Mouse (Mus musculus) kidney, adult 11 months (tissue): Measurements from ENCODE around the gene Calm2.

Experiments used
- DNase-seq: peaks from one replicate; pipeline ENCODE4 v3.0.0; 2022

Calm2 gene

DNA sequence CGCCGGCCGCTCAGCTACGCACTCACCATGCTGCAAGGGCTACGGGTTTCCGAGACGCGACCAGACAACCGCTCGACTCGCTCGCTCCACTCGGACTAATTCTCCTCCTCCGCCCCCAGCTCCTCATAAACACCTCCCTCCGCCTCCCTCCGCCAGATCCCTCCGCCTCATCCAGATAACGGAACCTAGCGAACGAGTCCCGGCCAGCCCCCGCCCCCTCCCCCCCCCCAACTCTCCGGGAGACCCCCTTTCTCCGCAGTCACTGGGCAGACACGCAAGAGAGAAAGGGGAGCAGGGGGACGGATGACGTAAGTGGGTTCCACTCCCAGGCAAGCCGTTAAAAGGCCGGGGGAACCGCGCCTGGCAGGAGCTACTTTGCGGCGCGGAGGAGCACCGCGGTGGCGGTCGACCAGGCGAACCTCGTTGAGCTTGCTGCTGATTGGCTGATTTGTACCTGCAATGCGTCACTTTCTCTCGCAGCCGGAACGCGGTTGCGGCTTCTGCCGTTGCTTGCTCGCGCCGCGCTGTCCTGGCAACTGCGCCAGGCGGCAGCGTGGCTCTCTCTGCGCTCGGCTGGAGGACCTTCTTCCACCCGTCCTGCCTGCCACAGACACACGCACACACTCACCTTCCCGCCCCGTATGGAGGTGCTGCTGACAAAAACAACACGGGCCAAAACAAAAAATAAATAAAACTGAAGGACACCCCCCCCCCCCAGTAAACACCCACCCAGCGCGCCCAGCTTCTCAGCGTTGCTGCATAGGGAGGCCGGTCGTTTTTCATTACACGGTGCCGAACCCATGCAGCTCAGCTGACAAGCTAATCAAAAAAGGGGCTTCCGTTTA, at the start of gene Calm2:
Calm2 (minus strand) TSS at position 169 of the 845 bp plus-strand sequence.
- peak; percentile 97 for DNase-seq

DNA sequence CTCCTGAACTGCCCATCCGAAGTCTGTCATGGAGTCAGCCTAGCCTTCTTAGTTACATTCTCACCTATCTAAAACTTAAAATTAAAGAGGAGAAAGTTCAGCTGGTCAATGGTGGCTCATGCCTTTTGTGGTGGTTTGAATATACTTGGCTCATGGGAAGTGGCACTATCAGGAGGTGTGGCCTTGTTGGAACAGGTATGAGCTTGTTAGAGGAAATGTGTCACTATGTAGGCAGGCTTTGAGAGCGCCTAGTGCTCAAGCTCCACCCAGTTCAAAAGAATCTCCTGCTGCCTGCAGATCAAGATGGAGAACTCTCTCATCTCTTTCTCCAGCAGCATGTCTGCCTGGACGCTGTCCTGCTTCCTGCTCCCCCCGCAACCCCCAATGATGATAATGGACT, 48.8 kb upstream of the Calm2 start:
- no peak for DNase-seq

DNA sequence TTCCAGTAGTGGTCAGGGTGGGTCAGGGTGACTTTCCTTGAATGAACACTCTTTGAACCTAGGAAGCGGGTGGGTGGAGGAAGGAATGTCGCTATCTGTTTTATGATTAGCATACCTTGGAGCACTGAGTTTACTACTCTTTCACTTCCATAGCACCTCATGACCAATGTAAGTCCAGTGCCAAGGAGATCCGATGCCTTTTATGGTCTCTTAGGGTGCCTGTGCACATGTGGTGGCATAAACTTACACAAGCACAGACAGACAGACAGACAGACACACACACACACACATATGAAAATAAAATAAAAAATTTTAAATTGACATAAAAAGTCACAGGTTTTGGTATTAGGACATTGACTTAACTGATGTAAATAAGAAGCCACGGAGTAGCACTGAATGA, 47.6 kb upstream of the Calm2 start:
- no peak for DNase-seq

DNA sequence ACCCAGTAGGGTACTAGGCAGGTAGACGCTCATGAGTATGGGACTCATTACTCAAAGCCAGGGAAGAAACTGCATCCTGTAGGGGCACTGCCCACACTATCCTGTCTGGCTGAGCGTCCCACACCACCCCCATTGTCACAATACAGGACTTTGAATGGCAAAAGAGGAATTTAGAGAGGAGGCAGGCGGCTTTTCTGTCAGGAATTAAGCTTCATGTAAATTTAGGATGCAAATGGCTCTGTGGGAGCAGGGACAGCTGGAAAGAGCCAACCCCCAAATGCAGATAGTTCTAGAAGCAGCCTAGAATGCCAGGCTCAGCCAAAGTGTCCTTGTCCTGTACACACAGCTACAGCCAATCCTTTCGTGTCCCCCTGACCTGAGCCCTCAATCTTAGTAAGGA, 45.6 kb upstream of the Calm2 start:
- no peak for DNase-seq

DNA sequence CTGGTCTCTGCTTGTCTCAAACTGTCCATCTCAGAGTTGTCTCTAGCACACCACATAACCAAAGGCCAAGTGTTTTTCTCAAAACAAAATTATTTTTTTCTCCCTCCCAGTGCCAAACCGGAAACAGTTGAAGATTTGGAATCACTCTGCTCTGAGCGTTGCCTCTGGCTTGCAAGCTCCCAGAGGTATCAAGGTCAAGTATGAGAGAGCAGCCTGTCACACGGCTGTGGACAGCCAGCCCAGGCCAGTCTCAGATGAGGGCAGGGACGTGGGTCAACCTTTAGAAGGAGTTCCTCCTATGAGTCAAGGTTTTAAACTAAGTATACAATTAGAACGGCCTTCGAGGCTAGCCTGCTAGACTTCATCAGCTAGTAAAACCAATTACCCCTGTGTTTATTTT, 43.6 kb upstream of the Calm2 start:
- peak; percentile 53 for DNase-seq

DNA sequence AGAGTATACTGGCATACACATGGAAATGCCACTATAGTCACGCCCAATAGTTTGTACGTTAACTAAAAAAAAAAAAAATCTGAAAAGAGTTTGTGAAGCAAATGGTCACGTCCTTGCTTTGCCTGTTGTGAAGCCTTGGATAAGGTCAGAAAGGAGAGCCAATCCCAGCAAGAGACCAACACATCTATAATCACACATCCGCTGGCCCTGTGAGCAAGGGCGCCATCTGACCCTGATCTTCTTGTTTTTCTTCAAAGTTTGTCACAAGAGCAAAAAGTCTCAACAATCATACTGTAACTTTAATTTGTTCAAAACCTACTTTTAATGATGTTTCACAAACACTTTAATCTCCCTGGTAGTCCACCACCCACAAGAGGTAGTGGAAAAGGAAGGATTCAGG, 39.0 kb upstream of the Calm2 start:
- DNase-seq: no peak

DNA sequence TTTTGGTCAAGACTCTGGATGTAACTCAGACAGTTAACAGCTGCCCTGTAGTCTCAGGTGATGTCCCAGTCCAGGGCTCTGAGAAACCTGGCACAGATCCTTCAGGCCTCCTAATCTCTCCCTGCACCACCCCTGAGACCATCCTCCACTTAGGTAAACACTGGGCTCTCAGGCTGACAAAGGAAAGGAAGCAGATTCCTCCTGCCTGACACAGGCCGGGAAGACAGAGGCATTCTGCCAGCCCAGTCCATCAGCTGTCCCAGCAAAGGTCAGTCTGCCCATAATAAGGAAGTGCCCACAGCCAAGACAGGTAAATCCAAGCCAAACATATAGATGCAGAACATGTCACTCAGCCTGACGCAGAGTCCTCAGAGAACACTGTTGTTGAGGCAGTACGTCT, 36.1 kb upstream of the Calm2 start:
- DNase-seq: no peak

DNA sequence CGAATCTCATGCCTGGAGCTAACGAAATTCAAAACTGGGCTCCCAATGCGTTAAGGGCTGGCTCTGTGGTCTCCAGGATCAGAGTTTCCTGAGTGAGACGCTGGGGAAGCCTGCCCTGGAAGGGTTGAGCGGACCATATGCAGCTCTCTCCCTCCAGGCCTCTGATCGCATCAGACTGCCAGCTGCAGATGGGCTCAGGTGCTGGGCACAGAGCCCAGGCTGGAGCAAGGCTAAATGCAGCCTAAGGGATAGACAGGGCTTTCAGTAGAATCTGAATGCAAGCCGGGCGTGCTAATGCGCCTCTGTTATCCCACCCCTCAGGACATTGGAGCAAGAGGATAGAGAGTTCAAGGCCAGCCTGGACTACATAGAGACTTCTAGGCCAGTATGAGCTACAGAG, 31.8 kb upstream of the Calm2 start:
- no peak for DNase-seq

DNA sequence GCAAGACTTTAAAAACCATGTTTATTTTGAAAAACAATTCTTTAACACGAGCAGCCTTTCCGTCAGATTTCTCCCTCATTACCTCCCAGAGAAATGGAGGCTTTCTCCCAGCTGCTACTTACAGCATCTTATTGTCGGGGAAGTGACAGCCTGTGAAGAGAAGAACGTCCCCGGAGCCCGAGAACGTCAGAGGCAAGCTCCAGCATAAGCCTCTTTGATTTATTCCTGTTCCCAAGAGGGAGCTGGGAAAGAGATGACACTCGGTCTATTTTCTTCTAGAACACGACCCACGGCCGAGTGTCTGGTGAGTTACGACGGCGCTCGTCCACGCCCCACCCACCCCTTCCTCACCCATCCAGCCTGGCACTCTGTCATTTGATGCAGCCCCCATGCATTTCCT, 30.9 kb upstream of the Calm2 start:
- no peak for DNase-seq

DNA sequence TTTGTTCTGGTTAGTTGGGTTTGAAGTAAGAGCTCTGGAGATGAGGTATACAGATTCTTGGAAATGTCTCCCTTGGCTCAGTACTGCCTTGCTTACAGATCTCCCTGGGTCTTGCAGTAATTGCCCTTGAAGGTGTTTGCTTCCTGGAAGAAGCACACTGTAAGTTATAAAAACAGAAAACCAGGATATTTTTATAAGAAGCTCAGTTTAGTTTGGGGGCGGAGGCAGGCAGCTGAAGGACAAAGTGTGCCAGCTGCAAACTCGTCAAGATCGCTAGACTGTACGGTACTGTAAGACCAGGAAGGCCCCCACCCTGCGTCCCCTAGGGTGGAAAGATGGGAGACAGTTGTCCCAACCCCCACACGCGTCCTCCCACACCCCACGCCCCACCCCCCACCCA, 28.6 kb upstream of the Calm2 start:
- DNase-seq: no peak

DNA sequence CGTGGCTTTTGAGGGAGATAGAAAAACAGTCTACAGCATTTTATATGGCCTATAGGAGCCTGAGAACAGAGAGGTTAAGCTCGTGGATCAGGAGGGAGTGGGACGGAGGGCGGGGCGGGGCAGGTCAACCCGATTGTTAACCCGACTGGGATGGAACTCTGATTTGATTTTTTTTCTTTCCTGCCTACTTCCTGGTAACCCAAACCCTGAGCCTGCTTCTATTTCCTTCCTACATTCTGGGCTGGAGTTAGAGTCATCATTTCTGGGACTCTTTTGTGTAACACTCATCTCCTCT, 27.7 kb upstream of the Calm2 start:
- no peak for DNase-seq

DNA sequence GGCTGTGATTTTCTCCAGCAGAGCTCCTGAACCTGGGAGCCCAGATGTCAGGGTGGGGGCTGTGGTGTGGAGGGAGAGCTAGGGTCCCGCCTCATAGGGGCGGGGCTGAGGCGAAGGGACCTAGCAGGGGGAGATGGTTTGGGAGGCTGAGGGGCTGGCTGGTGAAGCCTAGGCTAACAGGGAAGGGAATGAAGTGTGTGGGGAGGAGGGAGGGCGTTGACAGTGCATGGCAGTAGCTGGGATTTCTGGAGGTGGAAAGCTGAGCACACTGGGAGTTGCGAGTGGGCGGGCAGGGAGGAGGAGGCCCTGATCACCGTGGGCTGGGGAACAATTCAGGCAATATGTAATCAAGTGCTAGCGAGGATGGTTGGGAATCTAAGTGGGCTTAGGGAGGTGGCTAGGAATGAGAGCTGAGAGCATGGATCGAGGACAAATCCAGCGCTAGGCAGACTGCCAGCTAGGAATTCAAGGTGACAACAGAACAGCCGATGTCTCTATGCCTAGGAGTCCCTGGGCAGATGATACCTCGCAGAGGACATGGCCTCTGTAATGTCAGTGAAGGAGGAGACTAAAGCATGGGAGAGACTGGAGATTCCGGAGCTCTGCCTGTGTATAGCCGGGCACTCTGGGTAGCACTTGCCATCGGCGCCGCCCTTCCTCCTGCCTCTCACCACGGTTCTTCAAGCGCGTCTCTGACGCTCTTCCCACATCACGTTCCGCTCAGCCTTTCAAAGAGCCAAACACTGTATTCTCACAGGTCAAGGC, 27.2 kb upstream of the Calm2 start:
- peak; percentile 15 for DNase-seq

DNA sequence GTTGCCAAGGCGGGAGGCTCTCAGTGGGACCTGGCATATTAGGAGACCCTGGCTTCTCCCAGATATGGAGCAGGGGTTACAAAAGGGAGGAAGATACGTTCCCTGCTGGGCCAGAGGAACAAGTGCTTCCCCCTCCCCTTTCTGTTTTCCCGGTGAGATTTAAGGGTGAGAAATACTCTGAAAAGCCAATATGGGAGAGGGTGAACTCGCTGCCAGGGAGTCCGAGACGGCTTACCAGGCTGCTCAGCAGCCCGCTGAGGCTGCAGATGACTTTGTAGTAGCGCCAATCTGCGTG, 26.7 kb upstream of the Calm2 start:
- DNase-seq: no peak

DNA sequence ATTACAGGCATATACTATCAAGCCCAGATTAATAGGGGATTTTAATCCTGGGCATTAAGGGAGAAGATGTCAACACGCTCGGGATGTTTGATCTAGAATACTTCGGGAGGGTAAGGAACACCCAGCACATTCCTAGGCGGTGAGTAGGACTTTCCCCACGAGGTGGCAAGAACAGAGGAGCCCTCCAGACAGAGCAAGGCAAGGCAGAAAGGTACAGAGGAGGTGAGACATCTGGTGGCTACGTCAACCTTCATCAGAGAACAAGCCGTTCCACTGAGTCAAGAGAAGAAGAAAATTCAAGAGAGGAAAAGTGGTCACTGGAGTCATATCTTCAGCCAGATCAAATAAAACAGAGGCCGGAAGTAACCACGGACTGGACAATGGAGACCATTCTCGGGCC, 26.1 kb upstream of the Calm2 start:
- DNase-seq: no peak

DNA sequence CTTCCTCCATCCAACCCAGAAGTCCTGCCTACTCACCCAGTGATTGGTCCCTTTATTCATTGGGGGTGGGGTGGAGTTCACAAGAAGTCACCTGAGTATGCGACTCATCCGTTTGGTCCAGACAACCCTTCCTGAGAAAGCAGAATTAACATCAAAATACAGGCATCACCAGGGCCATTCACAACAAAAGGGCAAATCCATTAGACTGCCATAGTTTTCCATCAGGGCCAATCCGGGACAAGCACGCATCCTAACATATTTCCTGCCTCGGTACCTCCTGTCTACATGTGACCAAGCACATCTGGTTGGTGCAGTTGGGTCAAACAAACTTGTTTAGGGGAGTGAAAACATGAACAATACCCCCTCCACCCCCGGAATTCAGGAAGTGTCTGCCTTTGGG, 24.9 kb upstream of the Calm2 start:
- no peak for DNase-seq

DNA sequence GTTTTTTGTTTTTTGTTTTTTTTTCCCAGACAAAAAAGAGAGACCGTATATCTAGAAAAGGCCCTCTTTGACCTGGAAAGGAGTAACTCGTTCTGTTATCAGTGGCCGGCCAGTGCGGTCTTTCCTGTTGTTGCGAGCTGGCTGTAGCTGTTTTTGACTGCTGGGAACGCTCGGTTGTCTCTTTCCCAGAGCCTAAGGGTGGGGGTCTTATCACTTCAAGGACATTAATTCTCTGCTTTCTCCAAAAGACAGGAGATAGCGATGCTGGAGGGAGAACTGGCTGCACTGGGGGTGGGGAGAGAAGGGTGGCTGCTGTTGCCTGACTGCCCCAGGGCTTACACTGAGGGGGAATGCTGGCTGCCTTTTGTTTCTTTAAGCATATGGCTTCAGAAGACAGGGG, 24.1 kb upstream of the Calm2 start:
- DNase-seq: no peak

DNA sequence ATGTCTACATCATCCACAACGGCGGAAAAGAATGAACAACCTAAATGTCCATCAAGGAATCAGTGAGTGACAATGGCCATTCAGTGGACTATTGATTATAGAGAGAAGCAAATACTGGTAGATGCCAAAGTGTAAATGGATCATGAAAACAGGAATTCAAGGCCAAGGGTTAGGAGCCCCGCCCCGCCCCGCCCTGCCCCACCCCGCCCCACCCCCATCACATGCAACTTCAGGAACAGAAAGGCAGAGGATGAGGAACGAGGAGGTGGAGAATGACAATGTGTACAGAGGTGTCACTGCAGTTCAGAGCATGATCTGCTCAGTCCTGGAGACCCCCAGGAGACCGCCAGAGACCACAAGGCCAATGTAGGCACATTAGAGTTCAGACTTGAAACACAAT, 23.5 kb upstream of the Calm2 start:
- DNase-seq: no peak

DNA sequence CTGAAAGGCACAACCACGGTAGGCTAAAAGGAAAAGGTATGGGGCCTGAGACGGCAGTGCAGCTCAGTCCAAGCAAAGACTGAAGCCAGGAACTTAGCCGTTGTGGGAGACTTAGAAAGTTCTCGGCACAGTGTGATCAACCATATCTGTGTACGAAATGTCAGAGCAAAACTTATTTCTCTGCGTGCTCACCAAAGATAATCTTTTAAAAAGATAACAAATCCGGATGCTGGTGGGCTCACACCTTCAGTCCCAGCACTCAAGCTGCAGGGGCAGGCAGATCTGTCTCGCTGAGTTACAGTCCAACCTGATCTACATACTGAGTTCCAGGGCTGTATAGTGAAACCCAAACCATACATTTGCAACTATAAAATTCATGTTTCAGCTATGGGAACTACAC, 22.7 kb upstream of the Calm2 start:
- no peak for DNase-seq

DNA sequence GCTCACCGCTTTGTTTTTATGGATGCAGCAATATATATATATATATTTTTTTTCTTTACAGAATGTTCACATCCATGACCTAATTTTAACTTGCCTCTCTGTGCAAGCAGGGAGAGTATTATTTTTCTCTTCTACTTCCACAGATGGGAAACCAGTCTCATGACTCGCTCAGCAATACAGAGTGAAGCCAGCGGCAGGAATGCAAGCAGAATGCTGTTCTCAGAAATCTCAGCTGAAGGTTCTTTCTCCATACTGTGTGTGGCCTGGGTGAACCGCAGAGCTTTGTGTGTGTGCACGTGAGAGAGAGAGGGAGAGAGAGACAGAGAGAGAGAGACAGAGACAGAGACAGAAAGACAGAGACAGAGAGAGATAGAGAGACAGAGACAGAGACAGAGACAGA, 21.9 kb upstream of the Calm2 start:
- no peak for DNase-seq

DNA sequence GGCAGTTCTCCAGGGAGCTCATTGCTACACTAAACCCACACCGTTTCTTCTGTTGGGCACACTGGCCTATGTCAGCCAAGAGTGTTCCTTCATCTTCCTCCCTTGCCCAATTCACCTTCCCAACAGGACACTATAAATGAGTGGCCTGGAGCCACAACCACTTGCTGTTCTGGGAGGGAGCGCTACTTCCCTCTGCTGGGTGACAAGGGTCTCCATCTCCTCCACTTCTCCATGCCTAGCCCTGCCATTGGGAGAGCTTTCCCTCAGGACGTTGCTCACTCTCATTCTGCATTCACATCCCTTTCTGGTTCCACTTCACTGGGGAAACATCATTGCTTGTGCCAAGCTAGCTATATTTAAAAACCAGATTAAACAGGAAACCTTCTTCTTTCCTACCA, 14.8 kb upstream of the Calm2 start:
- no peak for DNase-seq

DNA sequence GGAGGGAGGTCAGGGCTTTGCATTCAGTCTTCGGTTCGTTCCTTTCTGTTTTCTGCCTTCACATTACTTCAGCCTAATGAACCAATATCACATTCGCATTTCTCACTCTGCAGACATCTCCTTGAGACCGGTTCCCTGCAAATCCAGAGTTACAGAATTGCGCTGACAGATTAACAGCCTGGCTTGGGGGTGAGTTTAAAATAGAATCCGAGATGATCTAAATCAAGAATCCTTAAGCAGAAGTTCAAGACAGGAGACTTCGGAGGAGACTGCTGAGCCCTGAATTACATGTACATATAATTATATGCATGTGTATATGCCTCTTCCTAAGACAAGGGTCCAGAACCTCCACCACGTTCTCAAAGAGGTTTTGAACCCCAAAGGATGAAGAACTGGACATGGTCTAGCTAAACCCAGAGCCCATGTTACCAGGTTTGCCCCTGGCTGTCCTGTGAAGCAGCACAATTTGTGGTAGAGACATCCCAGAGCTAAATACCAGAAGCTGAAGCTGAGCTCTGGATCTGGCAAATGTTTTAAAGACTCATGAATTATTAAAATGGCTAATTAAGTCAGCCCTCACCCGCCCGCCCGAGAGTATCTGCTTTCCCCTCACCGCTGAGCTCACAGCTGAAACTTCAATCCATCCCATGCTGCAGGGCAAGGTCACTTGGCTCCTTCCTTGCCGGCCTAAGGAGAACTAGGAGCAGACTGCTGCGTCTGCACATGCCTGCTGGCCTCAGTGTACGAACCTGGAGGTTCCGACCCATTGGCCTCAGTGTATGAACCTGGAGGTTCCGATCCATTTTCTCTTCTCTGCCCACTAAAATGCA, 14.1 kb upstream of the Calm2 start:
- DNase-seq: peak; percentile 48

DNA sequence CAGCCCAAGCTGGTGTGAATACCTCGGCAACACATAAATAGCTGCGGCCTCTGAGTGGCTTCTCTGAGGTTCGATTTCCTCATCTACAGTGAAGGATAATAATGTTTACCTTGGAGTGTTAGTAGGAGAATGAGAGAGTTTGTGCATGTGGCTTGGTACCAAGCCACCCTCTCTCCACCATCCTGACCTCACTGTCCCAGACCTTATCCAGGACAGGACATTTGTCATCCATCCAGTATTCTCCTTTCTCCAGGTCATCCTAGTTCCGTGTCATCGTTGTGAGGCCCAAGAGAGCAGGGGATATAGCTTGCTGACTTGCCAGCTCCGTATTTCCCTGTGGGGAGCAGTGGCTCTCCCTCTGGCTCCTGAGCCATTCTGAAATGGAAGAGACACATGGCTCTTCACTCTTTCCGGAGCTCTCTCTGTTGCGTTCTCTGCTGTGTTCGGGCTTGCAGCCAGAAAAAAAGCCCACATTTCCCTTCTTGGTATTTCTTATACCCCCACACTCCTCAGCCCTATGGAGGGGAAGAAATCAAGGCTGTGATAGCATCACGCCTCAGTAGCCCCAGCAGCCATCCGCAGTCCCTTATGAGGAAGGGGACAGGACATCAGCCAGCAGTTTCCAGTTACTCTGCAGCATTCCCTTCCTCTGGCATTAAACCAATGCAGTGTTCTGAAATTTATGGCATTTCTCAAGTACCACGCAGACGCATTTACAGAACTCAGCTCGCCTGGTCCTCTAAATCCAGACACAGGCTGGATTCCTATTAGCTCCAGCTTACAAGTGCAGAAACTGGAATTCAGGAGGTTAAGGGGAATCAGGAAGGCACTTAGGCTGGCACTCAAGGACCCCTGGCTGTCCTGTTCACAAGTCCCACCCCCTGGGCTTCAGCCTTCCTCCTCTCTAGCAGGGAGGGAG, 13.3 kb upstream of the Calm2 start:
- DNase-seq: no peak
